Mouse (Mus musculus): ENCODE data around the gene Tmem174. TPM values are rescaled to one million over a fixed set of nuclear protein-coding genes. Genes with fewer than 3 reads are reported as not detected.

The Tmem174 gene
- total RNA-seq (2022) = not detected

DNA sequence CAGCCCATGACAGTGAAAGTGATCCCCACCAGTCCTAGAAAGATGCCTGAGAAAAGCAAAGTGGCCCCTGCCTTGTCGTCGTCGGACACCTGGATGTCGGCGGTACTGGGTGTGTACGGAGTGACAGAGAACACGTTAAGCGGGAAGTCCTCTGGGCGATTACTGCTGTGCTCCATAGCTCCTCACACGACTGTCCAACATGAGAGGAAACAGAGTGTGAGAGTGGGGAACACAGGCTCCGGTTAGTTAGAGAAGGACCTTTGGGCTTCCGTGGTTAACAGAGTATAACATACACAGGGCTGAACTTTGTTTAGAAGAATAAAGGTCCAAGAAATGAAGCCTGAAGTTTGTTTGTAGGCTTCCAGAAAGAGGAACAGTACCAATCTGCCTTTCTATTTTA lies at the start of gene Tmem174:
Gene Tmem174 (minus strand): TSS at position 266 of the 400 bp plus-strand sequence.
- no peak for DNase-seq

- DNase-seq = no peak
Measured at GRCm38 (mm10) chr13:98684144-98684900, 47.1 kb upstream of the Tmem174 start.

- no peak for DNase-seq
Measured at GRCm38 (mm10) chr13:98683412-98683811, 46.2 kb upstream of the Tmem174 start.

DNA sequence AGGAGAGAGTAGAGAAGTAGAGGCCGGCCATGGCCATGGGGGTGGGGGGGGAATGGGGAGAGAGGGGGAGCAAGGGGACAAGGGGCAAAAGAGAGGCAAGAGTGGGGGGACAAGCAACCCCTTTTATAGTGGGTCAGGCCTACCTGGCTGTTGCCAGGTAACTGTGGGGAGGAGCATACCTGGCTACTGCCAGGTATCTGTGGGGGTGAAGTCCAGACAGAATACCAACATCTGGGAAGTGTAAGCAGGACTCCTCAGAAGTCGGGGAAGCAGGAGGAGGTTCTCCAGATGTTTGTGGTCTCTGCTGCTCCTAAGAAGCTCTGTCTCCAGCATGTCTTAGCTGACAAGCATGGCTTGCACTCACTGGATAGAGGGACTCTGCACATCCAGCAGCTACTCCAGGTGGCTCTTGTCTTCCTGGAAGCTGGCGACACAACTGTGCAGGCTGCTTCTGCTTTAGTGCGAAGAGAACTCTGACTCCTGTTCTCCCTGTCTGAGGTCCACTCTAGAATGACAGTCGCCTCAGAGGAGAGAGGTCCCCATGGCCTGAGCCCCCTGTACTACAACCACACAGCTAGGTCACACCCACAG lies 43.4 kb upstream of the Tmem174 start:
- DNase-seq = no peak

GRCm38 (mm10) chr13:98679631-98680041 lies 42.4 kb upstream of the Tmem174 start:
- no peak for DNase-seq

DNA sequence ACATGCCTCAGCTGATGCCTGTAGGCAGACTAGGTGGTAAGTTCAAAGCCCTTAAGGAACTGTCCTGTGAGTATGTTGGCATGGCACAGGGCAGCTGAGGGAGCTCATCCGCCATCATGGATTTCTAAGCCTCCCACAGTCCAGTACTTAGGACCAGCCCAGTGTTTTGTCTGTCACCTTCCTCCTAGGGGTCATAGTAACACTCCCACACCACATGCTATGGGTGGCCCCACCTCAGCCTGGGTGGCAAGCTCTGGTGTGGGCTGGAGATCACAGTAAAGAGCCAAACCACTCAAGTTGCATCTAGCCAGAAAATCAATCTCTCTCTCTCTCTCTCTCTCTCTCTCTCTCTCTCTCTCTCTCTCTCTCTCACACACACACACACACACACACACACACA lies 42.0 kb upstream of the Tmem174 start:
- DNase-seq = no peak

DNA sequence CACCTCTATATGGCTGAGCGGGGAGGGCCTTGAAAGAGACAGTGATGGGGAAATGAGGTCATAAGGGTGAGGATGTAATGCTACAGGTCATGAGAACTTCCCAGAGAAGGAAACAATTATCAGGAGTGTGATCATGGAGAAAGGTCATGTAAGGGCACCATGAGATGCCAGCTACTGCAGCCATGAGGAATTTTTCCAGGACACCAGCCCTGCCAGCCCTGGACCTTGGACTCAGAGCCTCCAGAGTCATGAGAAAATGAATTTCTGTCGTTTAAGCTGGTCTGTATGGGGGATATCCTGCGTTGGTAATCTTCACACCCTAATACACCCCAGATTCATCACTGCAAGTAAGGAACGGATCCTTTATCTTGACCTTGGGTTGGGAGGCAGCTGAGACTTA lies 36.7 kb upstream of the Tmem174 start:
- DNase-seq = no peak

DNA sequence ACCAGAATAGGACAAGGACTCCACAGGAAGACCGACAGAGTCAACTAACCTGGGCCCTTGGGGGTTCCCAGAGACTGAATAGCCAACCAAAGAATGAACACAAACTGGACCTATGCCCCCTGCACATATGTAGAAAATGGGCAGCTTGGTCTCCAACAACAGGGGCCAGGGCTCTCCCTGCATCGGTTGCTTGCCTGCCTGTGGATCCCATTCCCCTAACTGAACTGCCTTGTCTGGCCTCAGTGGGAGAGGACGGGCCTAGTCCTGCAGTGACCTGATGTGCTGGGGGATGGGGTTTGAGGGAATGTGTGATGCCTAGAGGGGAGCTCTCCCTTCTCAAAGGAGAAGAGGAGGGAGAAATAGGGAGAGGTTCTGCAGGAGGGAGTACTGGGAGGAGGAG lies 32.1 kb upstream of the Tmem174 start:
- DNase-seq = no peak

DNA sequence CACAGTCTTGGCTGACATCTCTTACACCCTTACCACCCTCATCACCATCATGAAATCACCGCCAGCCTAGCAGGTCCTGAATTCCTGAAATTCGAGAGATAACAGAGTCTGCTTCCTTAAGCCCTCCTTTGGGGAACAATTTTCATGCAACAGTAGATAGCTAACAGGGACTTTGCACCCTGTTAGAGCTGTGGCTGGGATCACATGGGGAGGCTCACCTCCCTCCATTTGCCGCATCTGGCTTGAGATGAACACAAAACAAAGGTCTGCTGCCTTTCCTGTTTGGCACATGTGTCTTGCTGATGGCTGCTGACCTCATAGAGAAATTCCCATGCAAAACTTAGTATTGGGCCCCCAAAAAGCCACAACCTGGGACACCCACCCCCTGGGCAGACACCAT lies 30.1 kb upstream of the Tmem174 start:
- no peak for DNase-seq

- DNase-seq = no peak
Measured at GRCm38 (mm10) chr13:98665240-98665639, 28.0 kb upstream of the Tmem174 start.

DNA sequence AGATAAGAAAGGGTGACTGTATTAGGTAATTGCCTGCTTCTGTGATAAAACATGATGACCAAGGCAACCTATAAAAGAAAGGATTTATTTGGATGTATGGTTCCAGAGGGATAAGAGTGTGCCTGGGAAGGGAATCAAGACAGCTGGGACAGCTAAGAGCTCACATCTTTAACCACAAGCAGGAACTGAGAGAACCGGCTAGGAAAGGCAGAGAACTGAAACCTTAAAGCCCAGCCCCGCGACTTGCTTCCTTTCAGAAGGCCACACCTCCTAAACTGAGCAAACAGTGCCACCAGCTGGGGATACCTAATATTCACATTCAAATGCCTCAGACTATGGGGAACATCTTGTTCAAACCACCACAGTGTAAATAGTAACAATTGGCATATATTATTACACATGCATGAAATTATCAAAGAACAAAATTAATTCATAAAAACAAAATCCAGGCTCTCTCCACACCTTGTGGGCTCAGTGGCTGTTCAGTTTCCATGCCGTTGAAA lies 25.0 kb upstream of the Tmem174 start:
- no peak for DNase-seq

DNA sequence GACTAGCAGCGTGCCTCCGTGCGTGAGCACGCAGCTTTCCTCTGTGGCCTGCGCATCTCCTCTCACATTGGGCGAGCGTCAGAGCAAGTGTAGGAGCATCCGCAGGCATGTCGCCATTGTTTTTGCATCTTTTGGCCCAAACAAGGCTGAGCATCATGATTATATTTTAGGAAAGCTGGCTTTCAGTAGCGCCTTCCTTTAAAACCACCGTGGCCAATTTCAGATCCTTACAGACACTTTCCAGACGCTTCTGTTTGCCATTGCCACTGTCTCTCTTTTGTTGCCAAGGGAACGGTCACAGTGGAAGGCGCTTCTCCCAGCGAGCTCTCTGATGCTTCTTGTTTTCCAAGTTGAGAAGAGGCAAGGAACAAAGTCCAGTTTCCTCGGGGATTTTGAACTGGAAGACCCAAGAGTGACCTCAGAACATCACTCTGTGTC lies 18.8 kb upstream of the Tmem174 start:
- no peak for DNase-seq

DNA sequence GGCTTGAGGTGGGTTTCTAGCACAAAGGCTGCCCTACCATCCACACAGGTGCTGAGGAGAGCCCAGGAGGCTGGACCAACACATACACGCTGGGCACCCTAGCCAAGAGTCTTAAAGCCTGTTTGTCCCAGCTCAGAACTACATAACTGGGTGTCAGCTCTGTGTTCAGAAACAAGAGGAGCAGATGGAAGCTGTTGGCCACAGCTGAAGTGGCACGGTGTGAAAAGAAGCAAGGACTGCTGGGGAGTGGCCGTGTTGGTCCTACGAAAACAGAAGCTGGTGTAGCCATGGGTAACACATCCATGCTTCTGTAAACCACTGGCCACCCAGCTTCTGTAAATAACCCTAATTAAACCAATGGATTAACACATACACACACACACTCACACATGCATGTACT lies 18.1 kb upstream of the Tmem174 start:
- no peak for DNase-seq

- no peak for DNase-seq
Measured at GRCm38 (mm10) chr13:98654129-98654939, 17.1 kb upstream of the Tmem174 start.

DNA sequence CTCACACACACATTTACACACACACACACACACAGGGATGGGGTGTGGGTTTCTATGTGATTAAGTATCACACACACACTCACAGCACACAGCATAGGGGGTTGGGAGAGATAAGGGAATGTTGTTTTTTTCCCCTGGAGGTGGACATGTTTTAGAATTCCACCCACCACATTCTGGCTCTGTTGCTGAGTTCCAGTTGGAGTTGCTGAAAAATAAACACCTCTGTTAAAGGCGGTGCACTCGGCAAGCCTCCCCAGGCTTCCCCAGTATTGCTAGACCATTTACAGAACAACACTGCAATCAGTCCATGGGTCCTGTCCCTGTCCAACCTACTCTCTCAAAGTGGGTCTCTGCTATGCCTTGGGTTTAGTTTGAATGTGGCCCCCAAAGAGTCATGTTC lies 15.0 kb upstream of the Tmem174 start:
- no peak for DNase-seq

DNA sequence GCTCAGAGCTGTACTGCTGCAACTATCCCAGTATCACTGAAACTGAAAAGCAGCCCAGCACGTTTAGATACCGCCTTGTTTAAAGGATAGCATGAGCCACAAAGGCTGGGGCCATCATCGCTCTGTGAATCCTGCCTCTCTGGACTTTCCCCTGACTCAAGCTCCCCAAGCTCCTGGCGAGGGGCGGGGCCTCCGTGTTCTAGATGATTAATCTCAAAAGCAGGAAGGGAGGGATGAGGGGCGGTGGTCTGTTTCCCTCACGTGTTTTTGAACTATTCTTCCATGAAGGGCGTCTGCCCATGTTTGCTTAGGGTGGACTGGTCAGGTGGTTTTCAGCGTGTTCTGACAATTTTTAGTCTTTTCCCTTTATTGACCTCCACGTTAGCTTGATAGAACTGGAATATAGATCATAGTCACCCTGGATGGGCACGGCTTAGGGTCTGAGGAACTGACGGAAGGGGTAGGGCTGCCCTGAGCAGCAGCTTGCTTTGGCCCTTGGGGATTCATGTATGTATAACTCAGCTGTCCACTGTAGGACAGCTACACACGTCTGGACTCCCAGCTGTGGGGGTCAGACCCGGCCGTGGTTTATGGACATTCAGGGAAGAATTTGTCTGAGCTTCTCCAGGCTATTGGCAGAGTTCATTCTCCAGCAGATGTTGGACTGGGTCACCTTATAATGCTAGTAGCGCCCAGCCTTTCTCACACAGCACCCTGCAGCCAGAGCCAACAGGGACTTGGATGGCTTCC lies 14.2 kb upstream of the Tmem174 start:
- DNase-seq = no peak

- no peak for DNase-seq
Measured at GRCm38 (mm10) chr13:98647775-98648568, 10.8 kb upstream of the Tmem174 start.

GRCm38 (mm10) chr13:98638507-98639166 lies 1.4 kb upstream of the Tmem174 start:
- DNase-seq = no peak

DNA sequence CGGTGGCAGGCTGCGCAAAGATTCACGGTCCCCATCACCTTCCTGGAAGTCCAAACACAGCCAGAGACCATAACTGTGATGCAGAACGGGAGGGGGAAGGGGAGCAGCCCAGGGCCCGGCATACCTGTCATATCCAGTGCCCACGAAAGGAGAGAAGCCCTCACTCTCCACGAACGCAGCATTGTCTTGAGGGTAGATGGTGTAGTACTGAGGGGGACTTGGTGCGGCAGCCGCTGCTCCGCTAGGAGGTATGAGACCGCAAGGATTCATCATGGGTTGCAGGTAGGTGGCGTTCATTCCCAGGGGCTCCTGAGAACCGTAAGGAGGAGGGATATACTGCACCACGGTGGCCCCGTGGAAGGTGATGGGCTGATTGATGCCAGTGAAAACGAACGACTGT lies 639 bp downstream of the Tmem174 start:
- no peak for DNase-seq

GRCm38 (mm10) chr13:98633641-98634484 lies 3.3 kb downstream of the Tmem174 start:
- no peak for DNase-seq
